Mouse (Mus musculus) megakaryocyte progenitor cell, adult 5-6 weeks (primary cell): ENCODE data around the gene Slc6a11. TPM values are rescaled to one million over a fixed set of nuclear protein-coding genes. Genes with fewer than 3 reads are reported as not detected.

Experiments used
- ATAC-seq: replicated peaks from 2 replicates; pipeline ENCODE4 v1.8.0; 2016; ENCODE audit warnings: mild to moderate bottlenecking, moderate TSS enrichment, inconsistent platforms; ENCODE audit not compliant: poor library complexity
- total RNA-seq, 2 experiments: library from RNA; stranded (forward) in 1 of 2; stranded (reverse) in 1 of 2; fragments of 157-497, 149-512 nt in 1 of 2; fragments of 200-1000 nt in 1 of 2; gene quantifications; 2 replicates each; pipeline versions ENCODE4 v1.2.3 to v1.2.4; 2015 to 2017

Slc6a11 gene
- total RNA-seq, 2 experiments from 2014 or later, result not detected

DNA sequence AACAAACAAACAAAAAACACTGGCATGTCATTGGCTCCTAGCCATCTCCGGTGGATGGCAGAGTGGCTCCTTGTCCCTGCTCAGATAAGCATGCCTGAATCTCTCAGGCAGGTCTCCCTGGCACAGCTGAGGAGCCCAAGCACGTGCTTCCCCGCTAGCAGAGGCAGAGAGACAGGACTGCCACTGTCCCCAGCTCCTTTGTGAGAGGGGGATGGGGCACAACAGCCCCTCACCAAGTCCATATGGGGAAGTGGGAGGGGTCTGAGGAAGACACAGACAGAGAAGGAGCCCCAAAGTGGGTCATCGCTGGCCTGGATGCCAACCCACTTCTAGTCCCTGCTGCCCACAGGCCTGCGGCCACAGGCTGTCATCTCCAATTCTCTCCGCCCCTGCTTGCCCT is 130.6 kb downstream of the Slc6a11 start:
- no peak for ATAC-seq

GRCm38 (mm10) chr6:114264010-114264409 is 133.0 kb downstream of the Slc6a11 start:
- no peak for ATAC-seq

DNA sequence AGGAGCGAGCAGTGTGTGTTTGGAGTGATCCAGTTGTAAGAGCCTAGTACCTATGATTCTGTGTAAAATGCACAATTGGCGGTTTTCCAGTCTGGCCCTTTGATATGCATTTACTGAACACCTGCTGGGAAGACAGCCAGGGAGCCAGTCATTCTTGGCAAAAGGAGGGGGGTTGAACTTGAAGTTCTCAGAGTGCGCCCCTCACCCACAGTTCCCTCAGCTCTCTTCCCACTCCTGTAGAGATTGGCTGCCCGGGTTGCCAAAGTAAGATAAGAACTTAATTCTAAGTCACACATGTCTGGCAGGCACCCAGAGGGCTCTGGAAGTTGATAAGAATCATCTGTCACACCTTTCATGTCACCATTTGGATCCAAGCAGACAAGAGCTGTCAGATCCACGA is 133.4 kb downstream of the Slc6a11 start:
- ATAC-seq, result no peak

DNA sequence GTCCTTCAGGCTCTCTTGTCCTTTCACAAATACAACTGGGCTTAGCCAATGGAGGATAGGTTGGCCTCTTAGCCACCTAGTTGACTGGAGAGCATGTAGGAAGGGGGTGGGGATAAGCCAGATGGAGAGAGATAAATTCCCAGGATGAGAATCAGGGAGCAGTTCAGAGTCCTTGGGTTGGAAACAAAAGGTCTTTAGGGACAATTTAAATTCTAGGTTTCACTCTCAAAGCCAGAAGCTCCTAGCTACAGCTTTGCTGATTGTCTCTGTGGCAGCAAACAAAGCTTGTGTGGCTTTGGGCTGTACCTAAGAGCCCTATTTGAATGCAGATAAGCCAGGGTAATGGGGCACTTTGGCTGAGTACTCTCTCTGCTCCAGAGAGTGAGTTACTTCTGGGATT is 135.2 kb downstream of the Slc6a11 start:
- ATAC-seq, result no peak

- ATAC-seq, result no peak
Observed at GRCm38 (mm10) chr6:114267979-114268378, 136.9 kb downstream of the Slc6a11 start.

DNA sequence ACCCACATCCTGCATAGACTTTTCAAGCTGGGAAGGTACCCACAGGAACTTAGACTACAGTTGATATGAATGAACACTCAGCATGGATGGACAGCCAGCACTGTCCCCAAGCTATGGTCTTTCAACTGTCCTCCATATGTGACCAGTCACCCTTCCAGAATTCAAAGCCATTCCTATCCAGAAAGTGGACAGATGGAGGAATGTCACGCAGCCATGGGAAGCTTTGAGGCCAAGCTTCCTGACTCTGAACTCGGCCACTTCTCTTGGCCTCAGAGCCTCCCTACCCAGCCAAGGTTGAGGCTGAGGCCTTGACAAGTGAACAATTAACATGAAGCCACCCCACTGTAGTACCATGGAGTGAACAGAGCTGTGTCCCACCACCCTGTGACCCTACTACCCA is 138.5 kb downstream of the Slc6a11 start:
- ATAC-seq, result no peak

DNA sequence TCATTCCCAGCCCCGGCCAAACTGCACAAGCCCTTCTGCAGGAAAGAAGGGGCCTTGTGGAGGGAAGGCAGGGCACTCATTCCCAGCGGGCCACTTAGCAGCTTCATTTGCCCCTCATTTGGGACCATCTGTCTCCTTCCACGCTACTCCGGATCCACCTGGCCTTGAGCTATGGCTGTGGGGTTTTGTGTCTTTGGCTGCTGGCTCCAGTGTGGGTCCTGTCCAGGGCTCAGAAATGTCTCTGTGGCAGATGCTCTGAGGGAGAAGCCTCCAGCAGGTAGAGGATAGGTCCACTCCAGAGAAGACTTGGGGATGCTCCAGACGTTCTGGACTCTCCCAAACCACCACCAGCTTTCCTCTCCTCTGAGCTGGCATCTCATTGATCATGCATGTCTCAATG is 139.8 kb downstream of the Slc6a11 start:
- ATAC-seq, result no peak

GRCm38 (mm10) chr6:114272279-114272678 is 141.2 kb downstream of the Slc6a11 start:
- ATAC-seq, result no peak

DNA sequence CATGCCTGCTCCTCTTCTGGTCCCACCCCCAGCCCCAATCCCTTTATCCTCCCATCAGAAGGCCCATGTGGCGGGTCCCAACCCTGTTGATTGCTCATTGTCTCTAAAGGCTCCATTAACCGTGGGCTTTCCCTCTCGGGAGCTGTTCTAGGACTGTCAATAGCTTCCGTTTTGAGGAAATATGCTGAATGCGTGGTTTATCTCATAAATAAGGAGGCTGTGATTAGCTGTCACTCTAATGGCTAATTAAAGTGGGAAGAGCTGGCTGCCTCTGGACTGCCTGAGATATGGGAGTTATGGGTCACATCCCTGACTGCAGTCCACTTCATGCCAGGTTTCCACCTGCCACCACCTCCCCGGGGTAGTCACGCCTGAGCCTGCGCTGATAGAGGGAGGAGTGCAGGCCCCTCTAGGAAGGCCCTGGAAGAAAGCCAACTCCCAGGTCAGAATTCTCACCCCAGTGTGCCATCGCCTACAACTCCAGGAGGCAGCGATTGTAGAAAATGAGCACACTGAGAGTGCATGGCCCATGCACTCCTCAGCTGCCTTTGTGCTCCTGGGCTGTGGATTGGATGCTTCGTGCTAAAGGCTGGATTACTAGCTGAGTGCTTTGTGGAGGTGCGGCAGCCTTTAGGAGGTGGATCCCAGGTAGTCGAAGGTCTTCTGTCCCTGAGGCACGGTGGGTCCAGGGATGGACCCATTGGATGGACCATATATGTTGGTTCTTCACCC is 143.1 kb downstream of the Slc6a11 start:
- ATAC-seq, result no peak

DNA sequence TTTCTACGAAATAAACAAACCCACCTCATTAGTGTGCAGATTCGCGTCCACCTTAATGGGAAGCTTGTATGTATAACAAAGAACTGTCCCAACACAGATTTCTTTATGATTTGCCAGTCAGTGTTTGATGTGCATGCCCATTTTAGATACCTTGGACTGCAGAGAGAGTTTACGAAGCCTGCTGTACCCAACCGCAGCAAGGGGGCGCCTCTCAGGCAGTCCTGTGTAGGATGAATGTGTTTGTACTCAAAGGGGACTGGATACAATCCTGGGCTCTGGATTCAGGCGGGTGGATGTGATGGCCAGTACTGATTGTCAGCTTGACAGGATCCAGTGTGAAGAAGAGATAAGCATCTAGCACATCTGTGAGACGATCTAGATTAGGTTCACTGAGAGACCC is 144.8 kb downstream of the Slc6a11 start:
- ATAC-seq, result no peak

DNA sequence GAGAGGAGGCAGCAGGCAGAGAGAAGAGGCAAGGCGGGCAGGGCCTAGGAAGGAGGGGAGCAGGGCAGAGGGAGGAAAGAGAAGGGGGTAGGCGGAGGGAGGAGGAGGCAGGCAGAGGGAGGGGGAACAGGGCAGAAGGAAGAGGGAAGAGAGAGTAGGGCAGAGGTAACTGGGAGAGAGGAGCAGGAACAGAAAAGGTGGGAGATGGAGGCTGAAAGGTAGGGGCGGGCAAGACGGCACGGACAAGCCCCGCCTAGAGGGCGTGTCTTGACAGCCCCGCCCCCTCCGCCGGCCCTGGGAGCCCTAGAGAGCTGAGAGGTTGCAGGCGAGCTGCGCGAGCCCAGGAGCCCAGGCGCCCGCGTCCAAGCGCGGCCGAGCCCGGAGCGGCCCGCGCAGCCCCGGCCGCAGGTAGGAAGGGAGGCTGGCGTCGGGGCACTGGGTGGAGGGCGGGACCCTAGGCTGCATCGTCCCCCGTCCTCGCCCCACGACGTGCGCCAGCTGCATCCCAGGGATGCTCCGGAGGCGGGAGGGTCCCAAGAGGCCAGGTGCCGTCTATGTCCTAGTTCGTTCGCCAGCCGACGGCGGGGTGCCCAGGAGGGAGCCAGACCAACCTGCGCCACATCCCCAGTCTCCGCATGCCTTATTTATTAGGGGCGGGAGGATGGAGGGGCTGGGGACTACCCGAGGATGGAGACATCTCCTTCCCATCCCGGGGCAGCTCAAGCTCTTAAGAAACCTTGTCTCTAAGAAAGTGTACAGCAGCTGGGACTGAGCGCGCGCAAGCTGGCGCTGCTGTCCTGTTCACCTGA is 151.6 kb downstream of the Slc6a11 start, which contains the start of gene Slc6a1:
Gene Slc6a1, plus strand, starts transcription at position 167 of the 809 bp plus-strand sequence.
- ATAC-seq, result peak; percentile 55

DNA sequence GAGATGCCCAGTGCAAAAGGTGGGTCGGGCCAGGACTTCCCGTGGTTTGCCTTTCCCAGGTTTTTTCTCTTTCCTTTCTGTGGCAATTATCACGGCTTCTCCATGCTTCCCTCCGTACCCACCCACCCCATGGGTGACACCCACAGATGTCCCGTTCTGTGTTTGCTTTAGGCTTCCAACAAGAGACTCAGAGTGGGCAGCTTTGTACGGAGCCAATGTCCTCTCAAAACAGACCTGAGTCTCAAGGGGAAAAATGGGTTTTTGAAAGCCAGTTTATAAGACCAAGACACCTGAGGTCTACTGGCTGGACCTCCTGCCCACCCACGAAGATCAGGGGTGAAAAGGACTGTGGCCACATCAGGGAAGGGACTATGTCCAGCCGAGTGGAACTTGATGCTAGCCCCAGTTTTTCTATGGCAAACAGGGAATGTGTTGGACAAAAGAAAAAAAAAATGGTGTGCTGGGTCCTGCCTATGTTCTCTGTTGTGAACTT is 152.3 kb downstream of the Slc6a11 start:
- no peak for ATAC-seq

DNA sequence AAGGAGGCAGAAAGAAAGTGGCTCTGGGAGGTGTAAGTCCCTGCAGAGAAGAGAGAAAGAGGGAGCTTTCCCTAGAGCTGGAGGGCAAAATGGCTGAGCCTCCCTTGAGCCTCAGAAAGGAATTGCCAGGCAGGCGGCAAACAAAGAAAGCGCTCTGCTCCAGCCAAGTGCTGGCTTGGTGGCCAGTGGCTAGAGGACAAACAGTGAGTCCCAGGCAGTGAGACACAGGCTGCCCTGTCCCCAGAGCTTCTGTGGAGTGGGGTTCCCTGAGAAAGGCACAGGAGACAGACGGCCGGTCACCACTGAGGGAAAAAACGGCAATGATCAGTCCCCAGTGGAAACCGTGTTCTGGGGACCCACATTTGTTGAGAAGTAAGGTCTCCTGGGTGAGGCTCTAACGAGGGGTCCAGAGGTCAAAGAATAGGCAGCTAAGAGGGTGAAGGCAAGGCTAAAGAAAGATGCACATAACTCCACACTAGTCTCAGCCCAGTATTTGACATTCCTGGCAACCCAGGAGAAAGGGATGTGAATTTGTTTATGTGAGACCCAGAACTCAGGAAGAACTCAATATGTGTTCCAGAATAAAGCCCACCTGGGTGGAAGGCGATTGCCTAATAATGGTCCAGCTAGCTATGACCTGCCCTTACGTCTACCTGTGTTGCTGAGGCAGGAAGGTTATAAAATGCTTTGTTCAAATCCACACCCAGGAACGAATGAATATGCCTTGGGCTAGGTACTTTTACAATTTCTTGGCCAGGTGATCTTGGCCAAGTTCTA is 153.1 kb downstream of the Slc6a11 start:
- no peak for ATAC-seq

GRCm38 (mm10) chr6:114285424-114285823 is 154.4 kb downstream of the Slc6a11 start:
- ATAC-seq, result no peak

GRCm38 (mm10) chr6:114289106-114289505 is 158.1 kb downstream of the Slc6a11 start:
- no peak for ATAC-seq

DNA sequence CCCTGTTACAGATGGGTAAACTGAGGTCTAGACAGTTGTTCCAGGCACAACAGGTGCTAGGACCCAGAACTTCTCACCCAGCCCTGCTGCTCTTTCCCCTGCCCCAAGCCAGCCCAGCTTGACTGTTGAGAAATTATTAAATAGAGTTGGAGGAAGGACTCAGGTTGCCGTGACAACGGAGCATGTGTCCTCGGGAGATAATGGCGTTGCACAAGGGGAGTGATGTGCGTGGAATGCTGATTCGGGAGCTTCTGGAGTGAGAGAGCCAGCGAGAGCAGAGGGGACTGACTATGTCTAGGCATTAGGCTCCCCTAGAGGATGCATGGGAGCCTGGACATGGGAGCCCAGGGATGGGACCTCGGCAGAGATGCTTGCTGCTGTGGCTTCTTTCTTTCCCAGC is 159.1 kb downstream of the Slc6a11 start:
- no peak for ATAC-seq

GRCm38 (mm10) chr6:114290929-114291328 is 159.9 kb downstream of the Slc6a11 start:
- no peak for ATAC-seq

- ATAC-seq, result no peak
Observed at GRCm38 (mm10) chr6:114291396-114291795, 160.4 kb downstream of the Slc6a11 start.

DNA sequence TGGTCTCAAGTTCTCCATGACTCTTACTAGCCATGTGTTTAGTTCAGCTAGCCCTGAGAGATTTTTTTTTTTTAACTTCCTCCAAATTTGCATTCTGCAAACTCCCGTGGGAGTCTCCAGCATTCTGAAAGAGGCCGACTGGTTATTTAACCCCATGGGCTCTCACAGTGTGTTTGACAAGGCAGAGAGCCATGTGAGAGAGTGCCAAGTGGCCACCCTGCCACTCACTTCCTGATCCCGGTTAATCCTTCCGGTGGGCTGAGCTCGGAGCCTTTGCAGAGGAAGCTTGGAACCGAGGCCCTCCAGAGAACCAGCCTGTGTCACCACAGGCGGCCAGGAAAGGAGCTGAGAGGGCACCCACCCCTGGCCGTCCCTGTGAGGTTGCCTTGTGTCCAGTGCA is 162.5 kb downstream of the Slc6a11 start:
- ATAC-seq, result no peak

GRCm38 (mm10) chr6:114295086-114295485 is 164.0 kb downstream of the Slc6a11 start:
- ATAC-seq, result no peak

DNA sequence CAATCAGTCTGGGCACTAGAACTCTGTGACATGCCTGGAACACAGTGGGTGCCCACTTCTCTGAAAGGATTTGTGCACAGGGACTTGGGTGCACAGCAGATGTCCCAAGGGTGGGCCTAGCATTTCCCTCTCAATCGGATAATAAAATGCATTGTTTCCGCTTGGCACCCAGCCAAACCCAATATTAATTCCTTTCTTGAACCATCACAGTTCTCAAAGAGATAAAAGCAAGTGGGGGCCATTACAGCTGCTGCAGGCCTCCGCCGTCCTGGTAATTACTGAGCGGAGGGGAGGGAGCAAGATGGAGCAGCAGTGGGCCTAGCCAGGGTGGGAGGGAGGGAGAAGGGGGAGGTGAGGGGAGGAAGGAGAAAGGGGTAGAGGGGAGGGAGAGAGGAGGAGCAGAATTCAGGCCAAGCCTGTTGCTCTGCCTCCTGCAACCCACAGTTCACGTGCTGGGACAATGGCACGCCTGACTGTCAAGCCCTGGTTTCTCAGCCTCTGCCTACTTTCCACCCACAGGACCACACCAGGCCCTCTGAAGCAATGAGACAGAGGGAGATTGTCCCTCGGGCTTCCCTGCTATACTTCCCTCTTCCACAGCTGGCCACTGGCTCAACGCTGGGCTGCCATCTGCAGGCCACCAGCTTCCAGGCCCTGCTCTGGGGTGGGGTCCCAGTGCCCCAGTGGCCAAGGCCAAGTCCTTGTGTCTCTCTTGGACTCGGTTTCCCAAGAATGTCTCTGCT is 166.4 kb downstream of the Slc6a11 start:
- ATAC-seq, result no peak
